Mouse (Mus musculus) heart, postnatal 0 days (tissue): ENCODE data around the gene Epc2.

Experiments used
- CTCF ChIP-seq: IDR thresholded peaks from 2 replicates; pipeline ENCODE4 v1.5.1; 2016; ENCODE audit warnings: antibody characterized with exemption, control low read depth, low read depth
- EP300 ChIP-seq: IDR thresholded peaks from 2 replicates; pipeline ENCODE4 v1.6.1; 2016; ENCODE audit warnings: antibody characterized with exemption, low read depth

GRCm38 (mm10) chr2:49420396-49420795, 30.9 kb upstream of the Epc2 start:
- TF ChIP-seq CTCF, result no peak
- no peak for TF ChIP-seq EP300
